Mouse (Mus musculus) gastrocnemius, postnatal 10 days (tissue): ENCODE results near the gene Tmem150b. TPM values are rescaled to one million over a fixed set of nuclear protein-coding genes. Genes with fewer than 3 reads are reported as not detected.
A peak's percentile ranks its signal among the peaks of the same experiment; 100 is the strongest.

Experiments
- DNase-seq: peaks from one replicate; pipeline ENCODE4 v3.0.0; 2021; ENCODE audit warnings: mixed read lengths
- long read RNA-seq, 2 experiments: library from polyadenylated mRNA; stranded (forward); transcript quantifications; one replicate each; pipeline ENCODE4 v2.0.0; 2021
- total RNA-seq, 2 experiments: library from RNA; stranded (reverse); gene quantifications; 2 replicates each; pipeline ENCODE4 v1.2.3; 2021

The Tmem150b gene
- total RNA-seq, result under 1 TPM in 1 of 2 experiments, not detected in 1; 0.27 TPM
- long read RNA-seq, experiment 1, partial matches to known transcripts, result 1 of 1 reads
- long read RNA-seq, experiment 1, other reads (novel, unspliced or antisense), result 0 of 1 reads
- long read RNA-seq, experiment 2, result 0 reads

GRCm38 (mm10) chr7:4725169-4725568 lies at the start of gene Tmem150b:
TSS of gene Tmem150b (minus strand) at chr7:4725249.
- DNase-seq, result no peak

DNA sequence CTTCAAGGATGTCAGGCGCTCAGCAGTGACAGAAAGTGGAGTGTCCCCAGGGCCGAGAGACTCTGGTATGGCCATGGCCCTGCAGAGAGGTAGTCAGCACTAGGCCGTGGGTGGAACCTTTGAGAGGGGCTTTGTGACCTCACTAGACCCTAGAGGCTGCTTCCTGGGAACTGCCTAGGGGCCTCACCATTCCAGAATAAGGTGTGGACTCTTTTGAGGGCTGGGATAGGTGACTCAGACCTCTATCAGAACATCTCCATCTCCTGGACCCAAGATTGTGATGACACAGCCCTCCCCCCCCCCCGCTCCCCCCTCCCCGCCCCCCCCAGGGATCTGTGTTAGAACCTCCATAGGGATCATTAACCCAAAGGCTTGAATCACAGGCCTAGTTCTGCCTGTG lies 46.2 kb upstream of the Tmem150b start, which contains the start of gene Fam71e2:
Gene Fam71e2 (minus strand): TSS at position 101 of the 400 bp plus-strand sequence.
- DNase-seq, result no peak

DNA sequence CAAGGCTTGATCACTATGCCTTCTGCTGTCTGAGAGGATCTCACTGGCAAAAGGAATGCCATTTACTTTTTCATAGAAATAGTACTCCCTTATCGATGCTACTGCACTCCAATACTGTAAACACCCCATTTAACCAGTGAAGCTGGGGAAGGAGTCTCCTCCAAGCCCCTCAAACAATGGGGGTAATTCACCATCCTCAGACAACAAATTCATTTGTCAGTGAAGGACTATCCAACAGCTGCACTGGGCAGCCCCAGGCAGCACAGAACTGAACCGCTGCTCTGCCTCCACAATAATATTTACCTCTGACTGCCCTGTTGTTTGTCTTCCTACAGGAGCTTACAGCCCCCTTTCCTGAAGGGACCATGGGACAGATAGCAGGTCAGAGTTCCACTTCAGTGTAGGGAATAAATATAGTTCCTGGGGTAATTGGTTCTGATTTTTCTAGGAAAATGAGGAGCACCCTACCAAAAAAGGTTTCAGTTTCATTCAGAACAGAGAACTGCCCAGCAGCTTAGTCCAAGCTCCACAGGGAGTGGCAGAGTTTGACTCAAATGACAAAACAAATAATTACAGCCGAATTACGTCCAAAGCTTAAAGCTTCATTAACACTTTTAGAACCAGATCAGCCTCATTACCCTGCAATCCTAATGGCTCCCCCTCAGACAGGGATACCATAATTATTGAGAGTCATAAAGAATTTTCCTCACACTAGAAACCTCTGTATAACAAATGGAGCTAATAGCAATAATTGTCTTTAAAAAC lies 40.1 kb upstream of the Tmem150b start:
- no peak for DNase-seq

GRCm38 (mm10) chr7:4759670-4760069 lies 34.6 kb upstream of the Tmem150b start:
- DNase-seq, result no peak

- DNase-seq, result peak; percentile 66
Observed at GRCm38 (mm10) chr7:4752821-4753570, 27.9 kb upstream of the Tmem150b start, which contains the start of gene Cox6b2. TSS of gene Cox6b2 (minus strand) at chr7:4753094.

- DNase-seq, result peak; percentile 58
Observed at GRCm38 (mm10) chr7:4751971-4752820, 27.1 kb upstream of the Tmem150b start.

- DNase-seq, result no peak
Observed at GRCm38 (mm10) chr7:4749169-4749568, 24.1 kb upstream of the Tmem150b start.

DNA sequence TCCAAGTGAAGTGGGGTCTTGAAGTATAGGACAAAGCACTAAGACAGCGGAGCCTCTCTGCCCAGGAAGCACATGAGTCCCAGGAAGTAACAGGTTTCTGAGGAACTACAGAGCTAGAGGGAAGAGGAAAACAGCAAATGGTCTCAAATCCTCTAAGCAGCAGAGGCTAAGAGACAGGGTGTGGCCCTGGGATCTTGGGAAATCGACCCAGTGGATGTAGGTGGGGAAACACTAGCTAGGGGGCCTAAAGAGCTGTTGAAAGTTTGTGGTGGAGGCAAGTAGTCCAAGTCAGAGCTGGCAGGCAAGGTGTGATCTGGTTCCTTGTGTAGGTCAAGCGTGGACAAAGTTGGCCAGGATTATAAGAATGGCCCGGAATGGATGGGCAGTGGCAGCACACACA lies 23.3 kb upstream of the Tmem150b start:
- no peak for DNase-seq

DNA sequence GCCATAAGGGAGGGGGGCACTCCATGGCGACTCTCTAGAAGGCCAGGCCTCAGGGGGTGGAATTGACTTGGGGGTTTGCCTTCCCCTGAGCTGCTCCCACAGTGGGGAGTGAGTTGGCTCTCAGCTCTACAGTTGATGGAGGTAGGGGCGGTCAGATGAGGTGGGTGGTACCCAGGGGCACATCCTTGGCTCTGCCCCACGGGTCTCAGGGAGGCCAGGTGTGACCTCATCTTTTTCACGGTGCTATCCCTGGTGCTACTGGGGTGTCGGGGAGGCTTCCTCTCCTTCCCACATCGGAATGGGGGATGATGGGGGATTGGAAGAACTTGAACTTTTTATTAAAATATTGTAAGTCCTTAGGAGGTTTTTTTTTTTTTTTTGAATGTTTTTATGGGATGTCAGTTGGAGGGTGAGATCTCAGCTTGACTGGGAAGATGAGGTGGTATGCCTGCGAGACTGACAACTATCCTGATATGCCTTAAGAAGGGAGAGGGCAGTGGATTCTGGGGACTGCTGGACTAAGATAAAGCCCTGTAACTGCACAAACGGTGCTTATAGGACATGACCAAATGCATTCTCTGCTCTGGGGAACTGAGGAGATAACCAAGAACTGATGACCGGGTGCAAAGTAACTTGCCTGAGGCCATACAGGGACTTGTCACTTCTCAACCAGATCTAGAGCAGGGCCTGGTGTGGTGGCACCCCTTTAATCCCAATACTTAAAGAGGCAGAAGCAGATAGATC lies 22.3 kb upstream of the Tmem150b start:
- no peak for DNase-seq

DNA sequence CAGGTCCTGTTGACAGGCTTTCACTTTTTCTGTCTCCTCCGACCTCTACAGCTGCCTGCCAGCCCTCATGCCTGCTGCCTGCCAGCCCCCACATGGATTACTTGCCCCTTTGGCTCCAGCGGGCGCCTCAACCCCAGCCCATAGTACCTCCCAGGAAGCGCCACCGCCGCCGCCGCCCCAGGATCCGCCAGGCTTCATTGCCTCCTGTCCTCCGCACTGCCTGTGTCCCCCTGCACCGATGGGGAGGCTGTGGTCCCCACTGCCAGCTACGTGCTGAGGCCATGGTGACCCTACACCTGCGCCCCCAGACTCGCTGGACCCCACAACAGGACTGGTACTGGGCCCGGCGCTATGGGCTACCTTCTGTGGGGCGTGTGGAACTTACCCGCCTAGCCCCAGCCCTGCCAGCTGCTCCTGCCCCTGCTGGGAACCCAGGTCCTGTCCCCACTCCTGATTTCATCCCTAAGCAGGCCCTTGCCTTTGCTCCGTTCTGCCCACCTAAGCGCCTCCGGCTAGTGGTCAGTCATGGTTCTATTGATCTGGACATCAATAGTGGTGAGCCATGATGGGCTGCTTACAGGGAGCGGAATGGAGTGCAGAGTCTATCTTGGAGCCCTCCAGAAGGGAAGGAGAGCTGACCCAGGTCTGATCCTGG lies 21.4 kb upstream of the Tmem150b start:
- no peak for DNase-seq

GRCm38 (mm10) chr7:4744886-4745285 lies 19.8 kb upstream of the Tmem150b start:
- DNase-seq, result no peak

DNA sequence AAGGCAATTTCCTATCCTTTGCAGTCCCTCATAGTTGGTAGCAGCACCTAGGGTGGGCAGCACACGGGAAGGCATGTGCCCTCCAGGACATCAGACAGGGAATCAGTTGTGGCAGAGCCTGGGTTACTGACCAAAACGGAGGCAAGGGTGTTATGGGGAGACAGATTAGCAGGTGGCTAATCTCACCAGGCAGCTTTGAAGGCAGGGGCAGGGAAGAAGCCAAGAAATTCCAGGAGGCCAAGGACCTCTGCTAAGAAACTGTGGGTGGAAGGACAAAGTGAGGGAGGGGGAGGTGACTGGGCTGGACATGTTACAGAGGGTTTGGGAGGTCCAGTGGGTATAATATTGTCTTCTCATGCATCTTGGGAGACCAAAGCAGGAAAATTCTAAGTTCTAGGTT lies 18.3 kb upstream of the Tmem150b start:
- no peak for DNase-seq

DNA sequence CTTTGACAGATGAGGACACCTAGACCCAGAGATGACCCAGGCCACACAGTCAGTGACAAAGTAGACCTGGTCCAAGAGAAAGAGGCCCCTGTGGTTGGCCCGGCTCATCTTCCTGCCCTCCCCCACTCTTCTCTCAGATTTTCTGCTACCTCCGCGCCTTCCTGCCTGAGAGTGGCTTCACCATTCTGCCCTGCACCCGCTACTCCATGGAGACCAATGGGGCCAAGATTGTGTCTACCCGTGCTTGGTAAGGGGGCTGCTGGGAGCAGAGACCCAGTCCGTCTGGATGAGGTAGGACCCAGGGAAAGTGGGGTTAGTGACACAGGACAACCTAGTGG lies 17.4 kb upstream of the Tmem150b start:
- DNase-seq, result no peak

- no peak for DNase-seq
Observed at GRCm38 (mm10) chr7:4741672-4742481, 16.8 kb upstream of the Tmem150b start.

- DNase-seq, result peak; percentile 52
Observed at GRCm38 (mm10) chr7:4741151-4741550, 16.1 kb upstream of the Tmem150b start.

DNA sequence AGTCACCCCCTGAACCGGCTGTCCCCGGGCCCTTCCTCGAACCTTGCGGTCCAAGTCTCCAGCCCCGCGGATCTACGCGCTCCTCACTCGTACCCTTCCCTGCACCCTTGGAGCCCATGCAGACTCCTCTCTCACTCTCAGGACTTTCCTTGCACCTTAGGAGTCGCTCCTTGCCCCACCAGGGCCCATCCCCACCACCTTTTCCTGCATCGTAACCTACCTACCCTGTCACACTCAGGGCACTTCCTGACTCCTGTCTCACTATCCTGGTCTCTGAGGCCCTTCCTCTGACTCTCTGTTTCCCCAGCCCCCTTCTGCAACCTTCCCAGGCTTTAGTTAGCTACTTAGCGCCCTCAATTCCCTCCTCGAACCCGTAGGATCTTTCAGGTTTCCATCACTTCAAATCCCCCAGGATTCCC lies 15.3 kb upstream of the Tmem150b start:
- no peak for DNase-seq

GRCm38 (mm10) chr7:4739544-4740275 lies 14.7 kb upstream of the Tmem150b start, which contains the start of gene Kmt5c:
TSS of gene Kmt5c (plus strand) at chr7:4740115.
- peak; percentile 90 for DNase-seq

DNA sequence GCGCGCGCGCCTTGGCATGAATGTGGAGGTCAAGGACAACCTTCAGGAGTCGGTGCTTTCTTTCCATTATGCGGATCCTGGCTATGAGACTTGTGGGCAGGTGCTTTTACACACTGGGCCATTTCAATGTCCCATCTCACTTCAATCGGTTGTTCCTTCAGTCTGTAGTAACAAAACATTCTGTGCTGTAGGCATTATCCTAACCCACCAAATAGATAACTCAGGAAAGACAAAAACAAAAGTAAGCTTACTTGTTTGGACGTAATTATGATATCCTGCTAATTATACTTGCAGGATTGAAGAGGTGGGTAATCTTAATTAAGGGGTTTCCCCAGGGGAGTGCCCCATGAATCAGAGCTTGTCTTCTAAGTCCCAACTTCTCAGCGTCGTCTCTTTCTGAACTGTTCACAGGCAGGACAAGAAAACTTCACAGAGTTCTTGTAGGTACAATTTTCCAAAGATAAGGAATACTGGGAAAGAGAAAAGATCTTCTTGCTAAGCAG lies 14.0 kb upstream of the Tmem150b start:
- no peak for DNase-seq

- DNase-seq, result no peak
Observed at GRCm38 (mm10) chr7:4732968-4733392, 7.9 kb upstream of the Tmem150b start.
